Mouse (Mus musculus) Patski (cell line): ENCODE results near the gene Naa80. TPM values are rescaled to one million over a fixed set of nuclear protein-coding genes. Genes with fewer than 3 reads are reported as not detected.

Experiments used
- ATAC-seq: fragments of 100-300 bp; one replicate; pipeline ENCODE4 v1.8.0; 2021
- CTCF ChIA-PET: fragments of 350-600 bp; sonication (Branson Sonifier 250); formaldehyde crosslinking; loops from one replicate; lab custom pipeline; 2022; ENCODE audit warnings: inconsistent platforms; lab: Charles Lee
- POLR2A ChIA-PET: fragments of 350-600 bp; sonication (Branson Sonifier 250); formaldehyde crosslinking; loops from one replicate; lab custom pipeline; 2022; ENCODE audit warnings: antibody characterized with exemption, inconsistent platforms; lab: Charles Lee
- DNase-seq: peaks from one replicate; pipeline ENCODE4 v3.0.0-alpha.2; 2011; ENCODE audit warnings: low read depth, low spot score
- H3K27me3 ChIP-seq: fragments of 371-371 bp; one replicate; pipeline ENCODE4 v1.5.1; 2021
- CTCF ChIP-seq: fragments of 100-300 bp; IDR thresholded peaks from one replicate; pipeline ENCODE4 v1.5.1; 2021
- in situ Hi-C: fragments of 300-500 bp; cut with MboI; formaldehyde crosslinking; loops from 3 replicates; pipeline ENCODE4 v1.11.1; 2018; ENCODE audit warnings: low pct_unique_long_range_greater_than_20kb, mixed read lengths
- polyA plus RNA-seq: library from polyadenylated mRNA; unstranded; gene quantifications from one replicate; pipeline ENCODE4 v1.2.3, GENCODE M21; 2021

The Naa80 gene
- polyA plus RNA-seq, 1 experiment from 2014 or later: 11.3 TPM

DNA sequence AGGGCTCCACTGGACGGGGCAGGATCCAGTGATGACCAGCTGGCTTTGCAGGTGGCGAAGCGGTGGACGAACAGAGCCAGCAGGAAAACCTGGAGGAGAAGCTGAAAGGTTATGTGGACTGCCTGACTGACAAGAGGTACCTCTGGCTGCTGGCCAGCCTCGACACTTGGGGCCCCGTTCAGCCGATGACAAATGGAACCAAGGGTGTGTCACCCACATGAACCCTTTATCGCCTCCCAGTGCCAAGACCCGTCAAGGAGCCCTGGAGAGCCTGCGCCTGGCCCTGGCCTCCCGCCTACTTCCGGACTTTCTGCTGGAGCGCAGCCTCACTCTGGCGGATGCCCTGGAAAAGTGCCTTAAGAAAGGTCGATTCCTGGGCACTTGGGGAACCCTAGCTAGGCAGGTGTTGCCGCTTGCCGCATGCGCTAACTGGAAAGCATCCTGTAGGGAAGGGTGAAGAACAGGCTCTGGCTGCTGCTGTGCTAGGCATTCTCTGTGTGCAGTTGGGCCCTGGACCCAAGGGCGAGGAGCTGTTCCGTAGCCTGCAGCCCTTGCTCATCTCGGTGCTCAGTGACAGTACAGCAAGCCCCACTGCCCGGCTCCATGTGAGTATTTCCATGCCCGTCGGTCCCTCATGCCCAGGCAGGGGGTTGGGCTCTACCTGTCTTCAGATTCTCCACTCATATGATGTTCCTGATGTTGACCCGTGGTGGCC, 11.5 kb downstream of the Naa80 start:
- ATAC-seq: no peak
- no peak for TF ChIP-seq CTCF
- no peaks in the 10 kb centered on the region for H3K27me3 ChIP-seq
- ChIA-PET POLR2A (no interaction called here), CTCF (interaction anchor here (0.9 to 1.3 kb wide), 3 partner anchors 22 to 54 kb away, joined by 3 to 4 read pairs (median 3); no protein-coding TSS in a partner anchor)
- in situ Hi-C loops: no loop called here
- DNase-seq: no peak

DNA sequence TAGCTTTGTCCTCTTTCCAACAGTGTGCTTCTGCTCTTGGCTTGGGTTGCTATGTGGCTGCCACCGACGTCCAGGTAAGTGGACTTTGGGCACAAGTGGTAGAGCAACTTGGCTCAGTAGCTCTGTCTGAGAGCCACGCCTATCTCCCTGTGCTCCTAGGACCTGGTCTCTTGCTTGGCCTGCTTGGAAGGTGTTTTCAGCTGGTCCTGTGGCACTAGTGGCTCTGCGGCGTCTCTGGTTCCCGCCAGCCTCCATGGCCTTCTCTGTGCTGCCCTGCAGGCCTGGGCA, 12.0 kb downstream of the Naa80 start:
- ChIA-PET CTCF (interaction anchor here (0.9 to 1.3 kb wide), 2 partner anchors 24 to 54 kb away, joined by 3 read pairs; no protein-coding TSS in a partner anchor), POLR2A (no interaction called here)
- DNase-seq (no peak), ATAC-seq (no peak)
- TF ChIP-seq CTCF: no peak
- H3K27me3 ChIP-seq: no peaks in the 10 kb centered on the region
- in situ Hi-C loops: no loop called here

DNA sequence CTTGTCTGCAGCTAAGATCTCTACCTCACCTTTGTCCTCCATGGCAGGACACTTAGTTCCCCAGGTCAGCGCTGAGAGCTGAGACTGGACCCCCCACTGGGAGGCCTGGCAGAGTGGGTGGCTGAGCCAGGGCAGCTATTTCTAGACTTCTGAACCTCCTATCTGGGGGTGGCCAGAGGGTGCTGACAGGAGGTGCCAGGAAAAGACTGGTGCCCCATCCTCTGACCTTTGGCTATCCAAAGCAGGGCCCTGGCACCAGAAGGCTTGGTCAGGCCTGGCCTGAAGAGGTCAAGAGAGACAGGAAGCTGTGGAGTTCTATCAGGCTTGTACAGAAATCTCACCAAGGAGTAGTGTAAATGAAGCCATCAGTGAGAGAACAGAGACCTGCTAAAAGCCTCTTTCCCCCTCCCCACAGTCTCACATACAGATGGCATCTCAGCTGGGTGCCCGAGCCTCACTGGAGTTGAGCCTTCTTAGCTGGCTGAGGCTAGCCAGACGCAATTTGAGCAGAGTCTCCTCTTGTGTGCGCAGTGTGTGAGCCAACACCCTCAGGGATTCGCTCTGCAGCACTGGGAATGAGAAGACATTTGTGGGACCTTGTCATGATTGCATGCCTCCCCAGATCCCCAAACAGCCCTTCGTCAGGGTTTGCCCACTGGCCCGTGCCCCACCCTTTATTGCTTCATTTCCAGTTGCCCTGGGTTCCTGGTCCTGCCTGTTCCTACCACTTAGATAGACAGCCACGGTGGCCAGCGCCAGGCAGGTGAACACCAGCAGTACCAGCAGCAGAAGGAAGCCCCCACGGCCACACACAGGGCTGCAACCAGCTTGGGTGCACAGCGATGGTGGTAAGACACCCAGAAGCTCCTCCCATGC, 14.7 kb downstream of the Naa80 start:
- no peaks in the 10 kb centered on the region for H3K27me3 ChIP-seq
- DNase-seq: no peak
- POLR2A ChIA-PET: interaction anchor here (1.2 kb wide), 1 partner anchor 18 kb away, joined by 3 read pairs; no protein-coding TSS in a partner anchor
- in situ Hi-C loops: no loop called here
- CTCF ChIA-PET: no interaction called here
- peak; percentile 2 for ATAC-seq
- no peak for TF ChIP-seq CTCF

DNA sequence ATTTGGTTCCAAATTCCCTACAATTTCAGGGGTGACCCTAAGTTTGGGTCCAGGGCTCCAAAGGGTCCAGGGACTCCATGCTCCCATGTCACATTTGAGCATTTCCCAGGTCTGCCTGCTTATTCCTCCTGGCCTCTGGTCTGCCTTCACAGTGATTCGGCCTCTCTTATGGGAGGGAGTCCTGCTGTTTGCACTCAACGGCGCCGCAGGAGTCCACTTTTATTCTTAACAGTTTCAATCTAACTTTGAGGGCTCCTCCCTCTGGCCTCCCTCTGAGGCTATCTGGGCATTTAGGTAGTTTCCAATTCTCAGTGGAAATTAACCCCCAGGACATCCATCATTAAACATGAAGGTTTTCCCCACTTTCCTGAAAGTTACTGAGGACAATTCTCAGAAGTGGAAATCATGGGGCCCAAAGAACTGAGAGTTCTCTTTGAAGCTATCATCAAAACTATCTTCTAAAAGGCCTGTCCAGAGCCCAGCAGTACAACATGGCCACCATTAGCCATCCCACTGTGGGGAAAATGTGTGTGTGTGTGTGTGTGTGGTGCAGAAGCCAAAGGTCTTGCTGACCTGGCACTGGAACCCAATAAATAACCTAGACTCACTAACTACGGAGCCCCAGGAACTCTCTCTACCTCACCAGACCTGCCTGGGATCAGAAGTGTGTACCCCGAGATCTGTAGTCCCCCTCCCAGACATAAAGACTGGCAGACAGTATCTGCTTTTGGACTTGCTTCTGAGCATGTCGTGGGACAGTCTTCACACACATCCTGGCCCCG, 15.8 kb downstream of the Naa80 start:
- no peak for TF ChIP-seq CTCF
- ATAC-seq (no peak), DNase-seq (no peak)
- no peaks in the 10 kb centered on the region for H3K27me3 ChIP-seq
- in situ Hi-C loops: no loop called here
- POLR2A ChIA-PET: interaction anchor here (0.6 to 1.2 kb wide), 2 partner anchors 19 to 37 kb away, joined by 3 to 4 read pairs; no protein-coding TSS in a partner anchor
- CTCF ChIA-PET: interaction anchor here (0.6 to 1.1 kb wide), 2 partner anchors 14 to 50 kb away, joined by 3 read pairs; partner anchors contain the start of gene Hyal3

DNA sequence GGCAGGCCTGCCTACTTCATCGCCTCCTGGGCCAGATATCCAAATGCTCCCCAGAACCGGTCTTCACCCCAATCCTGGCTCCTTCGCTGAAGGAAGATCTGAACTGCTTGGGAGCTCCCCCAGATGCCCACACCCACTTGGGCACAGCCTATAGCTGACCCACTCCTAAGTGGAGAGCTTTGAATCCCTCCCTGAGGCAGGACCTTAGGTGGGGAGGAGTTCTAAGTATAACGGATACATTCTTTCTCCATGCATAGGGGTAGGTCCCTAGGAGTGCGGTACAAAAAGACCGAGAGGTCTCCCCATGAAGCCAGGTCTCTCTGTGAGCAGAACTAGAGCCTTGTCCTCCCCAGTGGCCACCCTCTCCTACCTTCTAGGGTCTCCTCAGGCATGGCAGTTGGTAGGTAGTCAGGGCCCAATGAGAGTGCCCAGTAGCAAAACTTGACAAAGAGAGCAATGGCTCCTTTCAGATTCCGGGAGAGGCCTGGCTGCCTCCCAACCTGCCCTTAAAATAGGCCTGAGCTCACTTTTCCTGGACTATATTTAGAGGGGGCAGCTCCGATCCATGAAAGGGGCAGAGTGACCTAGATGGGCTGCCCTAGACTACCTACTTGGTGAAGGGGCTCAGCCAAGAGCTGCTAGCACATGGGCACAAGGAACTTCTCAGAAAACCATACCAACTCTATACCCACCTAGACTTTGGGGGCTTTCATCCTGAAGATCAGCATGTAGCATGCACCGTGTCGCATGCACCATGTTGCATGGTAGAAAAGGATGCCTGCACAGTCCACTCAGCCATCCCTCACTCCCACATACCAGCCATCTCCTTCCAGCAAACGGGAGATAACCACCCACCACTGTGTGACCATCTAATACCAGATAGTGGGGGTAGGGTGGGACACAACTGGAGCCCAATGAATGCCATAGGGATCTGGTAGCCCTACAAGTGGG, 18.2 kb downstream of the Naa80 start:
- POLR2A ChIA-PET: no interaction called here
- TF ChIP-seq CTCF: no peak
- H3K27me3 ChIP-seq: no peaks in the 10 kb centered on the region
- DNase-seq (no peak), ATAC-seq (no peak)
- in situ Hi-C loops: no loop called here
- CTCF ChIA-PET: interaction anchor here (0.9 kb wide), 1 partner anchor 31 kb away, joined by 3 read pairs; no protein-coding TSS in a partner anchor

DNA sequence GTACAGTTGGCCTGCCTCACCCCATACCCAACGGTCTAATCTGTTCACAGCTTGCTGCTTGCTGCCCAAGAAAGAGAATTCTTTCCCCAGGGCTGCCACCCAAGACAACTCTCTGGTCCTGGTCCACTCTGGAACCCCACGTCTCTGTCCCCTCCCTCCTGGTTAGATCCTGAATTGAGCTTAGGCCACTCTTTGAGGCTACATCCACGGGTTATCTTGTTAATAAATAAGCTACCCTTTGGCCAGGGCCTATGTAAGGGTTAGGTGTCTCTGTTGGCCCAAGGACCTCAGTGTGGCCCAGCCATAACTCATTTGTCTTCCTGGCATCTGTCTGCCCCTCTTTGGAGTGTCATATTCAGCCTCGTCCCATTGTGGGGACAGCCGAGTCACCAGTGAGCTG, 19.7 kb downstream of the Naa80 start:
- ChIA-PET CTCF (interaction anchor here (1.2 to 6.4 kb wide), 2 partner anchors 15 to 47 kb away, joined by 4 to 59 read pairs; no protein-coding TSS in a partner anchor), POLR2A (interaction anchor here (0.7 kb wide), 1 partner anchor 78 kb away, joined by 3 read pairs; no protein-coding TSS in a partner anchor)
- in situ Hi-C loops: no loop called here
- no peak for TF ChIP-seq CTCF
- DNase-seq (no peak), ATAC-seq (no peak)
- no peaks in the 10 kb centered on the region for H3K27me3 ChIP-seq

DNA sequence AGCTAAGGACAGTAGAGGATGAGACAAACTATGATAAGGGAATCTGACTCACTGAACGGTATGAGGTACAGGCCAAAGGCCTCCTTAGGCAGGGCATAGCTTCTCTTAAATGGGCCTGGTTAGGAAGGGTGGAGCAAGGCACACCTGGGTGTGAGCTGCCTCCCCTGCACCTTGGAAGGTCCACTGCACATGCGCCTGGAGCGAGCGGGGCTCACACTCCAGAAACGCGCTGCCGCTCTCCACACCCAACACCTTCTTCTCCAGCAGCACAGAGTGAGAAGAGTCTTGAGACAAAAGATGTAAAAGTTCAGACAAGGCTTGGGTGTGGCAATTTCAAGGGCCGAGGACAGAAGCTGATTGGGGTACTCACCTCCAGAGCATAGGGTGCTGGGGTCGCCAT, 20.7 kb downstream of the Naa80 start:
- no peaks in the 10 kb centered on the region for H3K27me3 ChIP-seq
- ATAC-seq (no peak), DNase-seq (no peak)
- ChIA-PET CTCF (interaction anchor here (6.4 kb wide), 1 partner anchor 46 kb away, joined by 59 read pairs; no protein-coding TSS in a partner anchor), POLR2A (interaction anchor here (1.2 kb wide), 1 partner anchor 17 kb away, joined by 3 read pairs; no protein-coding TSS in a partner anchor)
- in situ Hi-C loops: no loop called here
- no peak for TF ChIP-seq CTCF

DNA sequence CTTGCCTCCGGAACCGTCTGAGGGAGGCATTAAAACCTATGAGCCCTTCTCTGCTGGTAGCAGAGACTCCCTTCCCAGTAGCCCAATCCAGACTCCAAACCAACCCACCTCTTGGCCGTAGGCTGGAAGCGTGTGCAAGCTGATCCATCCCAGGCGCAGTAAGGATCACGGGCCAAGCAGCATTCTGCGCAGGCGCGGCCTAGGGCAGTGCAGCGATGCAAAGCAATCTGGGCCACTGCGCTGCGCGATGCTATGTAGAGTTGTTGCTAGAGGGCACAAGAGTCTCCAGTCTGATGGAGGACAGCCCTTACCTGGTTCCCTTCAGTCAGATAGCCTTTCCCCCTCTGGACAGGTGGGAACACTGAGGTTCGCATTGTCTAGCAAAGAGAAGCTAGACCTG, 21.2 kb downstream of the Naa80 start:
- no peak for TF ChIP-seq CTCF
- ChIA-PET POLR2A (interaction anchor here (1.2 kb wide), 1 partner anchor 18 kb away, joined by 3 read pairs; no protein-coding TSS in a partner anchor), CTCF (interaction anchor here (6.4 kb wide), 1 partner anchor 46 kb away, joined by 59 read pairs; no protein-coding TSS in a partner anchor)
- ATAC-seq: no peak
- DNase-seq: no peak
- in situ Hi-C loops: no loop called here
- H3K27me3 ChIP-seq: no peaks in the 10 kb centered on the region

DNA sequence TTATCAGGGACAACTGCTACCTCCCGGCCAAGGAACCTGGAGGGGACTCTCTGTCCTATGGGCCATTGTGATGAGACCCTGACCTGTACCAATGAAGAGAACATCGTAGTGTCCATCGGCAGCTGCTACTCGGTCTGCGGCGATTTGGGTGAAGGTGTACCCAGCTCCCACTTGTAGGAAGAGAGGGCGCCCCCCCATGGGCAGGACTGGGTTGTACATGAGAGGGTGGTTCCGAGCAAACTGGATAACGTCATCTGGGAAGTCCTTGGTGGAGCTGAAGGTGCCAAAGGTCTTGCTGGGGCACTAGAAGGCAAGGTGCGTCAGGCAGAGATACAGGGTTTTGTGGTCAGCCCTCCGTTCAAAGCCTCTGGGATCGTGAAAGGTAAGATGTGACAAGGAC, 22.1 kb downstream of the Naa80 start:
- TF ChIP-seq CTCF: no peak
- in situ Hi-C loops: no loop called here
- CTCF ChIA-PET: interaction anchor here (3.0 to 6.4 kb wide), 2 partner anchors 11 to 45 kb away, joined by 28 to 59 read pairs; no protein-coding TSS in a partner anchor
- POLR2A ChIA-PET: interaction anchor here (1.5 kb wide), 1 partner anchor 45 kb away, joined by 6 read pairs; no protein-coding TSS in a partner anchor
- ATAC-seq: no peak
- DNase-seq: no peak
- no peaks in the 10 kb centered on the region for H3K27me3 ChIP-seq
